Mouse (Mus musculus) stomach, postnatal 0 days (tissue): ENCODE measurements at regions not wholly inside any gene's neighbourhood (a gene's known extent, or its start where the extent isn't known, plus 50 kb on each side); places are given as distances from the start of the nearest gene placed in this dataset.

Experiments used
- ATAC-seq: fragments of 200-750 bp; cut with Nextera tagmentation; 2 replicates; pipeline ENCODE4 v1.8.0; 2017; ENCODE audit not compliant: low FRiP score, low TSS enrichment
- DNase-seq: peaks from one replicate; pipeline ENCODE4 v3.0.0-alpha.2; 2016; ENCODE audit warnings: low spot score
- H3K27ac ChIP-seq: fragments of 300-500 bp; sonication (generic); replicated peaks from 2 replicates; pipeline ENCODE4 v1.5.1; 2014; ENCODE audit warnings: mild to moderate bottlenecking, control low read depth
- H3K27me3 ChIP-seq: fragments of 300-500 bp; sonication (generic); 2 replicates; pipeline ENCODE4 v1.6.1; 2014; ENCODE audit warnings: low read length; ENCODE audit not compliant: control insufficient read depth, insufficient read depth
- H3K36me3 ChIP-seq: fragments of 300-500 bp; sonication (generic); 2 replicates; pipeline ENCODE4 v1.6.1; 2014; ENCODE audit warnings: low read length, mixed read lengths; ENCODE audit not compliant: control insufficient read depth, insufficient read depth
- H3K4me1 ChIP-seq: fragments of 300-500 bp; sonication (generic); replicated peaks from 2 replicates; pipeline ENCODE4 v1.6.1; 2014; ENCODE audit warnings: antibody characterized with exemption; ENCODE audit not compliant: control insufficient read depth, insufficient read depth
- H3K4me2 ChIP-seq: fragments of 300-500 bp; sonication (generic); replicated peaks from 2 replicates; pipeline ENCODE4 v1.6.1; 2014; ENCODE audit warnings: low read depth, mild to moderate bottlenecking, control low read depth, moderate library complexity
- H3K4me3 ChIP-seq: fragments of 300-500 bp; sonication (generic); 2 replicates; pipeline ENCODE4 v1.5.1; 2014; ENCODE audit warnings: low read depth, low read length, control low read depth
- H3K9ac ChIP-seq: fragments of 300-500 bp; sonication (generic); 2 replicates; pipeline ENCODE4 v1.6.1; 2014; ENCODE audit warnings: mild to moderate bottlenecking, low read length, control low read depth, mixed read lengths
- H3K9me3 ChIP-seq: fragments of 300-500 bp; sonication (generic); 2 replicates; pipeline ENCODE4 v1.6.1; 2016; ENCODE audit warnings: low read length; ENCODE audit not compliant: control insufficient read depth
- CTCF ChIP-seq: IDR thresholded peaks from 2 replicates; pipeline ENCODE4 v1.5.1; 2016; ENCODE audit warnings: antibody characterized with exemption, low read depth, mild to moderate bottlenecking, moderate library complexity
- EP300 ChIP-seq: optimal IDR thresholded peaks from 2 replicates; pipeline ENCODE3; 2016; ENCODE audit warnings: antibody characterized with exemption
- WGBS: fragments of 180-500 bp; shearing (Covaris S2); extraction: QIAGEN DNeasy Blood & Tissue Kit; methylation state at CpG from one replicate; pipeline ENCODE4 v1.1.7; 2014; 5-methylcytosine and 5-hydroxymethylcytosine counted together

DNA sequence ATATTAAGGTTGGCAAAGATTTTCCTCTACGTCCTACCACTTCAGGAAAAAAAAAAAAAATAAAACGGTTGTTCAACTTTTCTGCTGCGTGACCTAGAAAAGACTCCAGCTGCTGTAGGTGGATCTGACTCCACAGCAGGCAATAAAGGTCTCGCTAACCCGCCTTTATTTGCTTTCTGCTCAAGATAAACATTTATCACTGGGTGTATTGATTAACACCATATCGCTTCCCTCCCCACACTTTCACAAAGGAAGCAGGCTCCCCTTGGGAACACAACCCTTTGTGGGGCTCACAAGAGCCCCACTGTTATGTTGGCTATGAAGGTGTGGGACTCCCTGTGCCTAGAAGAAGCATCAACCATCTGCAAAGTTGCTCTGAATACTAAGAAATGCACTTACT lies 85.1 kb downstream of the Foxa2 start:
- no peak overlapping the region for H3K27ac ChIP-seq
- peak; percentile 82 for ATAC-seq

DNA sequence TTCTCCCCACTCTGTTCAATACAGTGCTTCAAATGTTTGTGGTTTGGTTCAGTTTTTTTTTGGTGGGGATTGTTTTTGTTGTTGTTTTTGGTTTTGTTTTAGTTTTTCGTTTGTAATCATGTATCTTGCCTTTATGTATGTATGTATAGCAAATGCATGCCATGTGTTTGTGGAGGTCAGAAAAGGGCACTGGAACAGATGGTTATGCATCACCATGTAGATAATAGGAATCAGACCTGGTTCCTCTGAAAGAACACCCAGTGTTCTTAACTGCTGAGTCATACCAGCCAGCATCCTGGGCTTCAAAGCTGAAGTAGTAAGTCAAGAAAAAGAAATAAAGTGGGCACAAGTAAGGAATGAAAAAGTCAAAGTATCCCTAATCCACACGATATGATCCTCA lies 92.6 kb downstream of the Foxa2 start:
- no peaks in the 10 kb centered on the region for H3K36me3 ChIP-seq
- TF ChIP-seq EP300 (no peak), CTCF (no peak)
- DNase-seq (no peak), ATAC-seq (no peak)
- no peak overlapping the region for H3K9ac ChIP-seq
- no peaks in the 10 kb centered on the region for H3K27me3 ChIP-seq
- H3K4me2 ChIP-seq, result no peak overlapping the region
- 52% methylated on average over 2 of the region's 2 CpGs for WGBS
- no peak overlapping the region for H3K27ac ChIP-seq
- H3K9me3 ChIP-seq, result no peaks in the 10 kb centered on the region
- H3K4me3 ChIP-seq, result no peak overlapping the region
- no peaks in the 10 kb centered on the region for H3K4me1 ChIP-seq

More for the DNA sequence above, 85.1 kb downstream of the Foxa2 start:
- 32% methylated on average over 6 of the region's 6 CpGs for WGBS
- H3K4me3 ChIP-seq, result no peak overlapping the region
- no peaks in the 10 kb centered on the region for H3K36me3 ChIP-seq
- no peak overlapping the region for H3K9ac ChIP-seq
- no peak for TF ChIP-seq EP300
- no peak for TF ChIP-seq CTCF
- H3K27me3 ChIP-seq, result no peaks in the 10 kb centered on the region
- DNase-seq, result no peak
- H3K4me1 ChIP-seq, result no peaks in the 10 kb centered on the region
- no peak overlapping the region for H3K4me2 ChIP-seq
- H3K9me3 ChIP-seq, result no peaks in the 10 kb centered on the region

DNA sequence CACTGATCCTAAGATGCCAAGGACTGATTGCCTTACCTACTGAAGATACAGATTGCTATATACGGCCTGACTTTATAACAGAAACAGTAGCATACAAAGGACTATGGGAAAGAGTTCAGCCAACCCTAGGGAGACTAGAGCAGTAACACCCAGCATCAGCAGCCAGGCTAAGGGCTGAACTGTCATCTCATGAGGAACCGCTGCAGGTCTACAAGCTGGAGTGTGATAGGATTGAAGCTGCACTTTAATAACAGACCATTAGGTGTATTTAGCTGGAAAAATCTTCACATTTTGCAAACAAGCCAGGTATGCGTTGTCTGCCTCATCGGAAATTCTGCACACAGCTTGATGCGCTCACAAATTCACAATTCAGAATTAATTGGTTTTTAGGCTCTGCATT lies 95.5 kb downstream of the Foxa2 start:
- H3K36me3 ChIP-seq, result no peaks in the 10 kb centered on the region
- no peaks in the 10 kb centered on the region for H3K4me1 ChIP-seq
- DNase-seq (no peak), ATAC-seq (no peak)
- H3K9ac ChIP-seq, result no peak overlapping the region
- H3K4me3 ChIP-seq, result no peak overlapping the region
- H3K27me3 ChIP-seq, result no peaks in the 10 kb centered on the region
- 84% methylated on average over 5 of the region's 5 CpGs for WGBS
- H3K4me2 ChIP-seq, result no peak overlapping the region
- no peaks in the 10 kb centered on the region for H3K9me3 ChIP-seq
- no peak overlapping the region for H3K27ac ChIP-seq
- TF ChIP-seq CTCF (no peak), EP300 (no peak)

DNA sequence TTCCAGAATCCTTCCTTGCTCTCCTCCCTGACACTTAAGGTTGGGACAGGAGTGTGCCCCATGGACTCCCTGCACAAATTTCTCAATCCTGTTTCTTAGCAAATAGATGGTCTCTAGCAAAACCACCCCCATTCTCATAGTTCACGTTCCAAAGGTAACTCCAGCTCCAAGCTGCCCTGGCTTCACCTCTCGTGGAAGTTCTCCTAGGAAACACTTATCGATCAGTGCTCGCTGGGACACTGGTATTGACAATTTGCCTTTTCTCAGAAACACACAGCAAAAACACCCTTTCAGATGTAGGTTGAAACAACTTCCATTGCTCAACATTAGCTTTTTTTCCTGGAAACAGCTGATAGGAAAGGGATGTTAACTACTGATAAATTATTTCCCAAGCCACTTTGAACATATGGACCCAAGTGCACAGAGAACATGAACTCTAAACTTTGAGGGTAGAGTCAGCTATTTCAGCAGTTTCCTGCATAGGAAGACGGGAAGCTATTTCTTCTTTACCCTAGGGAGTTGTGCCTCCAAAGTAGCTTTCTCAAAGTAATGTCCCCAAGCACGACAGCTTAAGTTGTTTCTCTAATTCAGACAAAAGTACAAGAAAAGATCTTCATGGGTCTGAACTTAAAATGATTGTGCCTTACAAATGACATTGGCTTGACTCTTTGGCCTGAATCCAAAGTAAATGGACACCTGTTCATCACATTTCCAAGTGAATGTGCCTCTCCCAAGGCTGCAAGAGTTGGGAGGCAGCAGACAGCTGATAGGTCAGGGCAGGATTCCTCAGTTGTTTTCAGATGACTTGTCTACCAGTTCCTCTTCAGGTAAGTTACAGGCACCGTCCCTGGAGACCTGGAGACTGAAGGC lies 102.4 kb downstream of the Foxa2 start:
- Histone ChIP-seq H3K9ac (no peak overlapping the region), H3K27ac (no peak overlapping the region), H3K4me3 (no peak overlapping the region), H3K36me3 (no peaks in the 10 kb centered on the region), H3K27me3 (no peaks in the 10 kb centered on the region), H3K4me1 (peaks cover 3% of the 10 kb centered on the region; the same call in 1 of the 2 replicates), H3K9me3 (no peaks in the 10 kb centered on the region), H3K4me2 (no peak overlapping the region)
- TF ChIP-seq EP300 (no peak), CTCF (no peak)
- DNase-seq (no peak), ATAC-seq (no peak)
- 86% methylated on average over 7 of the region's 7 CpGs for WGBS

DNA sequence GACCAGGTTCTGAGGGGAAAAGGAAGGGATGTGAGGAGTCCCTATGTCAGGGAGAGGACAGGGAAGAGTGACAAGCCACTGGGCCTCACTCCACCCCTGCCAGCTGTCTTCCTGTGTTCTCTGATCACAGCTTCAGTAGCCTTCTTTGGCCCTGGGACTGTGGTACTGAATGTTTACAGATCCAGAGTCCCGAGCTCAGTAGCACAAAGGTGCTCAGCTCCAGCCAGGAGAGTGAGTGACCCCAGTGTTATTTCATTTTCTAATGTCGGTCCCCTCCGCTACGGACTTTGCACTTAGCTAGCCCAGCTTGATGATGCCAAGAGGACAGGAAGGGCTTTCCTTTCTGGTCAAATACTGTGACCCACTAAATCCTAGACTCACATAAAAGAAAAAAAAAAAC lies 104.2 kb downstream of the Foxa2 start:
- no peak overlapping the region for H3K9ac ChIP-seq
- no peaks in the 10 kb centered on the region for H3K36me3 ChIP-seq
- no peaks in the 10 kb centered on the region for H3K27me3 ChIP-seq
- peaks cover 3% of the 10 kb centered on the region; the same call in 1 of the 2 replicates for H3K4me1 ChIP-seq
- DNase-seq (no peak), ATAC-seq (peak; percentile 70)
- no peaks in the 10 kb centered on the region for H3K9me3 ChIP-seq
- H3K4me3 ChIP-seq, result no peak overlapping the region
- H3K27ac ChIP-seq, result no peak overlapping the region
- no peak for TF ChIP-seq CTCF
- no peak for TF ChIP-seq EP300
- H3K4me2 ChIP-seq, result no peak overlapping the region
- WGBS, result 41% methylated on average over 4 of the region's 4 CpGs

DNA sequence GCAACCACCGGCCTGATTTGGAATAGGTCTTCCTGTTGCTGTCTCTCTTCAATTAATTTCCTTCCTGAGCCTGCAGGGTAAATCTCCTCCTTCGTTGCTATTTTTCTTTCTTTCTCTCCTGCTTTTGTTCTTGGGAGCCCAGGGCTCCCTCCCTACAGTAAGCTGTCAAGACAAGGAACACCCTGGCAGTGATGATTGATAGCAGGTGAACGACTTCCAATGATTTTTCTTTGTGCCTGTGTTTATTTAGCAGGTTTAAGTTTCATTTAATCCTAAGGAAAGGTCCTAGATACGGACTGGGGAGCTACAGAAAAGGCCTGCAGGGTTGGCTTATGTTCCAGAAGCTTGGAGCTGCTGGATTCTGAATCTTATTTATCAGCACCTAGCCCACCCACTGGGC lies 105.5 kb downstream of the Foxa2 start:
- Histone ChIP-seq H3K9ac (no peak overlapping the region), H3K27ac (no peak overlapping the region), H3K9me3 (no peaks in the 10 kb centered on the region), H3K4me1 (peaks cover 3% of the 10 kb centered on the region; the same call in 1 of the 2 replicates), H3K4me3 (no peak overlapping the region), H3K27me3 (no peaks in the 10 kb centered on the region), H3K36me3 (no peaks in the 10 kb centered on the region), H3K4me2 (no peak overlapping the region)
- no peak for TF ChIP-seq CTCF
- TF ChIP-seq EP300, result no peak
- 6% methylated on average over 4 of the region's 4 CpGs for WGBS
- ATAC-seq (peak; percentile 67), DNase-seq (no peak)
